Mouse (Mus musculus) midbrain, postnatal 0 days (tissue): ENCODE results near the gene Prr13. TPM values are rescaled to one million over a fixed set of nuclear protein-coding genes. Genes with fewer than 3 reads are reported as not detected.

Experiments used
- ATAC-seq: fragments of 200-750 bp; cut with Nextera tagmentation; 2 replicates; pipeline ENCODE4 v1.8.0; 2017; ENCODE audit warnings: moderate number of reproducible peaks, mild to moderate bottlenecking, moderate TSS enrichment, moderate library complexity; ENCODE audit not compliant: low FRiP score
- DNase-seq: peaks from one replicate; pipeline ENCODE4 v3.0.0-alpha.2; 2015; ENCODE audit warnings: low spot score
- H3K27ac ChIP-seq: fragments of 300-500 bp; sonication (generic); 2 replicates; pipeline ENCODE4 v1.5.1; 2014; ENCODE audit warnings: low read depth, mild to moderate bottlenecking, low read length, mixed read lengths
- H3K27me3 ChIP-seq: fragments of 300-500 bp; sonication (generic); 2 replicates; pipeline ENCODE4 v1.6.1; 2014; ENCODE audit warnings: low read length, control low read depth, mixed read lengths; ENCODE audit not compliant: insufficient read depth
- H3K36me3 ChIP-seq: fragments of 300-500 bp; sonication (generic); 2 replicates; pipeline ENCODE4 v1.6.1; 2014; ENCODE audit warnings: low read length, control low read depth, mixed read lengths; ENCODE audit not compliant: insufficient read depth
- H3K4me1 ChIP-seq: fragments of 300-500 bp; sonication (generic); 2 replicates; pipeline ENCODE4 v1.6.1; 2014; ENCODE audit warnings: mild to moderate bottlenecking, control low read depth, antibody characterized with exemption, low read length, mixed read lengths; ENCODE audit not compliant: insufficient read depth
- H3K4me2 ChIP-seq: fragments of 300-500 bp; sonication (generic); 2 replicates; pipeline ENCODE4 v1.6.1; 2014; ENCODE audit warnings: low read depth, mild to moderate bottlenecking, low read length, mixed read lengths; ENCODE audit not compliant: poor library complexity, severe bottlenecking
- H3K4me3 ChIP-seq: fragments of 300-500 bp; sonication (generic); 2 replicates; pipeline ENCODE4 v1.5.1; 2014; ENCODE audit warnings: low read depth, mild to moderate bottlenecking, low read length, moderate library complexity
- H3K9ac ChIP-seq: fragments of 300-500 bp; sonication (generic); replicated peaks from 2 replicates; pipeline ENCODE4 v1.6.1; 2014; ENCODE audit warnings: mild to moderate bottlenecking, low read length, moderate library complexity, mixed read lengths; ENCODE audit not compliant: poor library complexity, severe bottlenecking
- H3K9me3 ChIP-seq: fragments of 300-500 bp; sonication (generic); 2 replicates; pipeline ENCODE4 v1.6.1; 2016; ENCODE audit warnings: low read length, control low read depth
- CTCF ChIP-seq: IDR thresholded peaks from 2 replicates; pipeline ENCODE4 v1.5.1; 2016; ENCODE audit warnings: antibody characterized with exemption, mild to moderate bottlenecking
- WGBS: fragments of 180-500 bp; shearing (Covaris S2); extraction: QIAGEN DNeasy Blood & Tissue Kit; methylation state at CpG from one replicate; pipeline ENCODE4 v1.1.7; 2014; 5-methylcytosine and 5-hydroxymethylcytosine counted together
- polyA plus RNA-seq: library from polyadenylated mRNA; unstranded; fragments of >200 nt; fragmentation: Nextera tagmentation; extraction: Ambion mirVana; gene quantifications from 2 replicates; pipeline ENCODE4 v1.2.1, GENCODE M21; 2015
- total RNA-seq: library from RNA; depleted of rRNA; stranded (reverse); fragments of >200 nt; gene quantifications from 2 replicates; pipeline ENCODE4 v1.2.3, GENCODE M21; 2014

Prr13 gene
- total and polyA plus RNA-seq, 2 experiments from 2014 or later: 23.1 to 99.1 TPM

GRCm38 (mm10) chr15:102461430-102462075, 2.7 kb downstream of the Prr13 start:
- ATAC-seq (no peak), DNase-seq (no peak)
- H3K4me3 ChIP-seq: no peak overlapping the region
- no peak for TF ChIP-seq CTCF
- H3K36me3 ChIP-seq: 0 out of 2 replicates have a peak, but pooled peaks cover 2% of the 10 kb centered on the region
- no peak overlapping the region for H3K27ac ChIP-seq
- no peaks in the 10 kb centered on the region for H3K4me1 ChIP-seq
- no peaks in the 10 kb centered on the region for H3K9me3 ChIP-seq
- no peak overlapping the region for H3K9ac ChIP-seq
- no peak overlapping the region for H3K4me2 ChIP-seq
- no peaks in the 10 kb centered on the region for H3K27me3 ChIP-seq
- WGBS: 85% methylated on average over 9 of the region's 9 CpGs

GRCm38 (mm10) chr15:102463666-102464065, 4.8 kb downstream of the Prr13 start:
- Histone ChIP-seq H3K4me1 (no peaks in the 10 kb centered on the region), H3K36me3 (0 out of 2 replicates have a peak, but pooled peaks cover 2% of the 10 kb centered on the region), H3K4me3 (no peak overlapping the region), H3K9me3 (no peaks in the 10 kb centered on the region), H3K9ac (no peak overlapping the region), H3K27ac (no peak overlapping the region), H3K4me2 (no peak overlapping the region), H3K27me3 (no peaks in the 10 kb centered on the region)
- DNase-seq: no peak
- no peak for ATAC-seq
- TF ChIP-seq CTCF: peak; percentile 56

GRCm38 (mm10) chr15:102468675-102469370, 10.0 kb downstream of the Prr13 start:
- Histone ChIP-seq H3K27ac (no peak overlapping the region), H3K4me2 (no peak overlapping the region), H3K9me3 (no peaks in the 10 kb centered on the region), H3K4me3 (no peak overlapping the region), H3K36me3 (no peaks in the 10 kb centered on the region), H3K27me3 (no peaks in the 10 kb centered on the region), H3K9ac (no peak overlapping the region), H3K4me1 (no peaks in the 10 kb centered on the region)
- DNase-seq (no peak), ATAC-seq (no peak)
- WGBS: 96% methylated on average over 9 of the region's 9 CpGs
- TF ChIP-seq CTCF: 0 out of 2 replicates have a peak, but pooled peaks have one; percentile 7

- DNase-seq: peak; percentile 99
- H3K4me2 ChIP-seq: peak within 1 kb of the TSS; percentile 56
- H3K9ac ChIP-seq: peak within 1 kb of the TSS; percentile 87
- under 1% methylated on average over 33 of the region's 40 CpGs for whole genome bisulfite sequencing
- H3K36me3 ChIP-seq: 0 out of 2 replicates have a peak, but pooled peaks cover 3% of the 10 kb centered on the region
- H3K9me3 ChIP-seq: no peaks in the 10 kb centered on the region
- peak; percentile 95 for TF ChIP-seq CTCF
- H3K4me1 ChIP-seq: no peaks in the 10 kb centered on the region
- ATAC-seq: peak; percentile 99
- peak within 1 kb of the TSS; percentile 98 for H3K27ac ChIP-seq
- H3K27me3 ChIP-seq: no peaks in the 10 kb centered on the region
- H3K4me3 ChIP-seq: peak within 1 kb of the TSS; percentile 87
These were observed 11.4 kb downstream of the Prr13 start, which contains the start of gene Pcbp2 for GRCm38 (mm10) chr15:102470183-102470604. Gene Pcbp2 (plus strand): TSS chr15:102470539.

GRCm38 (mm10) chr15:102470605-102471294, 11.9 kb downstream of the Prr13 start:
- WGBS: 1% methylated on average over 35 of the region's 67 CpGs
- ATAC-seq: peak; percentile 82
- H3K4me2 ChIP-seq: peak overlapping the region; percentile 56

More at GRCm38 (mm10) chr15:102470605-102471294, 11.9 kb downstream of the Prr13 start:
- H3K9me3 ChIP-seq: no peaks in the 10 kb centered on the region
- H3K27ac ChIP-seq: peak overlapping the region; percentile 98
- DNase-seq: peak; percentile 89
- no peaks in the 10 kb centered on the region for H3K4me1 ChIP-seq
- H3K36me3 ChIP-seq: peaks cover 5% of the 10 kb centered on the region; the same call in 1 of the 2 replicates
- no peaks in the 10 kb centered on the region for H3K27me3 ChIP-seq
- H3K4me3 ChIP-seq: peak overlapping the region; percentile 87
- TF ChIP-seq CTCF: peak; percentile 13; the same call in 1 of the 2 replicates
- peak overlapping the region; percentile 87 for H3K9ac ChIP-seq
